Mouse (Mus musculus): ENCODE results near the gene Mmd.

Mmd gene

GRCm38 (mm10) chr11:90249025-90249650, at the start of gene Mmd:
Gene Mmd (plus strand): TSS chr11:90249456.
- CTCF ChIA-PET, result interaction anchor here in 3 of 4 experiments (0.5 to 1.6 kb wide), 6 partner anchors 11 to 367 kb away, joined by 3 read pairs; no protein-coding TSS in a partner anchor
- POLR2A ChIA-PET, result interaction anchor here in 3 of 4 experiments (0.5 to 2.5 kb wide), 32 partner anchors 9 to 1385 kb away, joined by 3 to 11 read pairs (median 4); partner anchors contain the start of genes Akap1 (in 1 of the 3), Cox11 (in 1 of the 3), Stxbp4 (in 1 of the 3) and Tom1l1 (in 1 of the 3)

GRCm38 (mm10) chr11:90200826-90201225, 48.4 kb upstream of the Mmd start:
- CTCF ChIA-PET, result interaction anchor here in 1 of 4 experiments (0.6 kb wide), 1 partner anchor 85 kb away, joined by 3 read pairs; no protein-coding TSS in a partner anchor
- POLR2A ChIA-PET, result interaction anchor here in 1 of 4 experiments (0.7 kb wide), 1 partner anchor 137 kb away, joined by 3 read pairs; no protein-coding TSS in a partner anchor

- ChIA-PET POLR2A (interaction anchor here in 2 of 4 experiments (0.6 to 1.4 kb wide), 2 partner anchors 35 kb away, joined by 3 to 8 read pairs; partner anchors contain the start of gene Mmd (in 2 of the 2)), CTCF (no interaction called here)
These were observed 35.0 kb upstream of the Mmd start for GRCm38 (mm10) chr11:90214246-90214645.

- ChIA-PET CTCF (no interaction called here), POLR2A (interaction anchor here in 2 of 4 experiments (0.8 to 1.0 kb wide), 2 partner anchors 10 to 30 kb away, joined by 3 read pairs; no protein-coding TSS in a partner anchor)
These were observed 29.1 kb upstream of the Mmd start for GRCm38 (mm10) chr11:90220022-90220645.

GRCm38 (mm10) chr11:90220750-90221149, 28.5 kb upstream of the Mmd start:
- CTCF ChIA-PET, result no interaction called here
- POLR2A ChIA-PET, result interaction anchor here in 1 of 4 experiments (1.0 kb wide), 1 partner anchor 29 kb away, joined by 3 read pairs; no protein-coding TSS in a partner anchor

- CTCF ChIA-PET, result no interaction called here
- POLR2A ChIA-PET, result interaction anchor here in 1 of 4 experiments (0.8 kb wide), 1 partner anchor 15 kb away, joined by 3 read pairs; no protein-coding TSS in a partner anchor
These were observed 24.3 kb upstream of the Mmd start for GRCm38 (mm10) chr11:90224914-90225470.

GRCm38 (mm10) chr11:90227000-90227922, 22.0 kb upstream of the Mmd start:
- ChIA-PET POLR2A (no interaction called here), CTCF (interaction anchor here in 1 of 4 experiments (0.6 kb wide), 1 partner anchor 44 kb away, joined by 3 read pairs; no protein-coding TSS in a partner anchor)

GRCm38 (mm10) chr11:90228251-90228949, 20.9 kb upstream of the Mmd start:
- ChIA-PET CTCF (no interaction called here), POLR2A (interaction anchor here in 2 of 4 experiments (1.5 to 1.9 kb wide), 2 partner anchors 21 to 175 kb away, joined by 5 to 8 read pairs; partner anchors contain the start of gene Mmd (in 1 of the 2))

- ChIA-PET POLR2A (interaction anchor here in 2 of 4 experiments (0.6 to 1.9 kb wide), 3 partner anchors 10 to 888 kb away, joined by 3 to 8 read pairs (median 3); partner anchors contain the start of gene Mmd (in 1 of the 2)), CTCF (interaction anchor here in 1 of 4 experiments (0.7 kb wide), 1 partner anchor 60 kb away, joined by 3 read pairs; no protein-coding TSS in a partner anchor)
These were observed 19.5 kb upstream of the Mmd start for GRCm38 (mm10) chr11:90229800-90230199.

GRCm38 (mm10) chr11:90230671-90231070, 18.6 kb upstream of the Mmd start:
- CTCF ChIA-PET, result interaction anchor here in 1 of 4 experiments (0.7 kb wide), 1 partner anchor 218 kb away, joined by 3 read pairs; no protein-coding TSS in a partner anchor
- POLR2A ChIA-PET, result interaction anchor here in 1 of 4 experiments (0.8 to 1.5 kb wide), 2 partner anchors 11 to 19 kb away, joined by 3 read pairs; partner anchors contain the start of gene Mmd

GRCm38 (mm10) chr11:90231631-90232030, 17.6 kb upstream of the Mmd start:
- ChIA-PET POLR2A (interaction anchor here in 2 of 4 experiments (0.6 to 0.9 kb wide), 3 partner anchors 13 to 175 kb away, joined by 3 to 7 read pairs (median 4); partner anchors contain the start of gene Mmd (in 1 of the 2)), CTCF (interaction anchor here in 1 of 4 experiments (0.7 kb wide), 1 partner anchor 217 kb away, joined by 3 read pairs; no protein-coding TSS in a partner anchor)

- ChIA-PET CTCF (interaction anchor here in 2 of 4 experiments (0.6 kb wide), 2 partner anchors 195 to 1940 kb away, joined by 3 read pairs; no protein-coding TSS in a partner anchor), POLR2A (no interaction called here)
These were observed 16.6 kb upstream of the Mmd start for GRCm38 (mm10) chr11:90232685-90233084.

- POLR2A ChIA-PET, result no interaction called here
- CTCF ChIA-PET, result no interaction called here
These were observed 14.0 kb upstream of the Mmd start for GRCm38 (mm10) chr11:90235221-90235620.

GRCm38 (mm10) chr11:90237616-90238015, 11.6 kb upstream of the Mmd start:
- ChIA-PET POLR2A (interaction anchor here in 1 of 4 experiments (4.1 kb wide), 1 partner anchor 12 kb away, joined by 11 read pairs; the partner anchor contains the start of gene Mmd), CTCF (no interaction called here)

GRCm38 (mm10) chr11:90238657-90239056, 10.6 kb upstream of the Mmd start:
- POLR2A ChIA-PET, result interaction anchor here in 2 of 4 experiments (2.2 to 4.1 kb wide), 2 partner anchors 10 to 11 kb away, joined by 9 to 11 read pairs; partner anchors contain the start of gene Mmd (in 2 of the 2)
- CTCF ChIA-PET, result interaction anchor here in 1 of 4 experiments (0.7 kb wide), 1 partner anchor 56 kb away, joined by 4 read pairs; no protein-coding TSS in a partner anchor

- POLR2A ChIA-PET, result interaction anchor here in 1 of 4 experiments (0.6 to 4.1 kb wide), 2 partner anchors 9 to 17 kb away, joined by 4 to 11 read pairs; partner anchors contain the start of gene Mmd
- CTCF ChIA-PET, result interaction anchor here in 1 of 4 experiments (0.6 kb wide), 1 partner anchor 71 kb away, joined by 3 read pairs; no protein-coding TSS in a partner anchor
These were observed 8.5 kb upstream of the Mmd start for GRCm38 (mm10) chr11:90240652-90241330.

All from embryonic stem cell, embryonic (primary cell).